Mouse (Mus musculus): ENCODE measurements around the gene Gm5965.
"Not testable (repeated sequence)": the region's sequence is repeated elsewhere in the genome, so short reads cannot be mapped to it uniquely, and the experiment has no call there.

Gene Gm5965

DNA sequence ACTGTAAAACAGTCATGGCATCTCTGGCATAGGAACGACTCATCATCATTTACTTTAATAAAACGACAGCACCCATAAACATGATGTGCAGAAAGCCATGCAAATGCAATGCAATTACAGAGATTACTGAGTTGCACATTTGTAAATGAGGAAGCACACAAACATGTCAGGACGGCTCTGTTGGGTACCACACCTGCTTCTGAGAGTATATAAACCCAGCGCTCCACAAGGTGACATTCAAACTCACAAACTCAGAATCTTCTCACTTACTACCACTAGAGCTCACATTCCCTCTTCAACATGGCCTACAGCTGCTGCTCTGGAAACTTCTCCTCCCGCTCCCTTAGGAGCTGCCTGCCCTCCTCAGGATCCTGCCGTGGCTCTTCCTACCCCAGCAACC is at the start of gene Gm5965:
Gene Gm5965 (plus strand): TSS at position 301 of the 400 bp plus-strand sequence.
- no peak for DNase-seq

DNA sequence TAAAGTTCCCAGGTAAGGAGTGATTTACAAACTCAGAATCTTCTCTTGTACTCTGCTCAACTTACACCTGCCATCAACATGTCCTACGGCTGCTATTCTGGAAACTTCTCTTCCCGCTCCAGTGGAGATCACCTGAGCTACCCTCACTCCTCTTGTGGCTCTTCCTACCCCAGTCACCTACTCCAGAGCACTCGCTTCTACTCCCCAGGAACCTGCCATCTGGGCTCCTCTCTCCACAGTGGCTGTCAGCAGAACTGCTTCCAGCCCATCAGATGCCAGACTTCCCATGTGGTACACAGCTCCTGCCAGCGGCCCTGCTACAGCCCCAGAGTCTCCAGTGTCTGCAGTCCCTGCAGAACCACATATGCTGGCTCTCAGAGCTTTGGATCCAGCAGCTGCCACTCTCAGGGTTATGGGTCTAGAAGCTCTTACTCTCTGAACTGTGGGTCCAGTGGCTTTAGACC is 48.9 kb upstream of the Gm5965 start, which contains the start of gene Krtap13-1:
Gene Krtap13-1 (plus strand): TSS at position 51 of the 464 bp plus-strand sequence.
- no peak for DNase-seq

DNA sequence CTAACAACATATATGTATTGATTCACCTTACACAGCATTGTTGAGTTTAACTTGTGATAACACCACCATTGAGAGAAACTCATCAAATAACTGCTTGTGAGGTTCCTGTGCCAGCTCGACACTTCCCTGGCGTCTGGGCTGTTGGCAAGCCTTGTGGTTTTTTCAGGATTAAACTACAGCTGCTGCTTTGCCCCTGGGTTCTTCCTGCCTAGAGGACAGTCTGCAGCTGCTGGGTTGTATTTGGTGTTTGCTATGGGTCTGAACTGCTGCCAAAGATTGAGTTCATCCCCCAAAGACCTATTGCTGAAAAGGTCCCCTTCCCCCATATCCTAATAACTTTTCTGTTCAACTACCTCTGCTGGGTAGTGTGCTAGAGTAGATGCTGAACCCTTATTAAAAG is 42.3 kb upstream of the Gm5965 start:
- no peak for DNase-seq

DNA sequence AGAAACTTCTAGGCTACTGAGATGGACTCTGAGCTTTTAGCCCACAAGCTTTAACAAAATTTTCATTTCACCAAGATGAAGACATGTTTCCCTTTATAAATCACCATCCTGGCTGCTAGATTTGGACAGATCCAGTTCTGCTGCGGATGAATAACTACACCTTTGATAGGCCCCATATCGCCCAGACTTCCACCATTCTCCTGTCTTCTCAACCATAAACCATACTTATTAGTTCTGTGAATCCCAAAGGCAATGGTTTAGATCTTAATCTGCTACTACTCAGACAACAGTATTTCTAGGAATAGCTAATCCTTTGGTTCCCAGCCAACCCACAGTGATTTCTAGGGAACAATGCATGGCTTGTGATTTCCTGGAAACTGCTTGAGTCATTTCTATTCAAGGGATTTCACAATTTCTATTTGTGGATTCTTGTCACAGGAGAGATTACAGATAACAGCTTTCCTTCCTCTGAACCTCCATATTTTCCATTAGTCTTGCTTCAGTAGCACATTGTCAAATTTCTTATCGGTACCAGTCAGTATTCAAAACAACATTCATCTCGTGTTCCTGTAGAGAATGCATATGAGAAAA is 32.9 kb upstream of the Gm5965 start:
- no peak for DNase-seq

DNA sequence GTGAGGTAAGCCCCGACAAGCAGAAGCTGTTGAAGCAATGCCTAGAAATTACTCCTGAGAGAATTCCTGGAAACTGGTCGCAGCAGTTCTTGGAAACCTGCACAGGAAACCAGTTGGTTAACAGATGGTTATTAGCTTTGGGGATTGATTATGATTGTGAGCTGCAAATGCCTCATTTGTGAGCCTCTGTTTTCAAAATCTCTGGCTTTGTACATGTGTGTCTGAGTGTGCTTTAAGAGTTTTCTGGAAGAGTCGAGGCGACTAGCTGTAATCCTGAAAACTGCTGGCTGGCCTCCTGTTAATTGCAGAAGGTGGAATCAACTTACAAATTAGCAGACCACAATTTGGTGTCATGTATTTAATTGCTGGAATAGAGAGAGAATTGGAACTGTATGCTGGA is 29.8 kb upstream of the Gm5965 start:
- no peak for DNase-seq

DNA sequence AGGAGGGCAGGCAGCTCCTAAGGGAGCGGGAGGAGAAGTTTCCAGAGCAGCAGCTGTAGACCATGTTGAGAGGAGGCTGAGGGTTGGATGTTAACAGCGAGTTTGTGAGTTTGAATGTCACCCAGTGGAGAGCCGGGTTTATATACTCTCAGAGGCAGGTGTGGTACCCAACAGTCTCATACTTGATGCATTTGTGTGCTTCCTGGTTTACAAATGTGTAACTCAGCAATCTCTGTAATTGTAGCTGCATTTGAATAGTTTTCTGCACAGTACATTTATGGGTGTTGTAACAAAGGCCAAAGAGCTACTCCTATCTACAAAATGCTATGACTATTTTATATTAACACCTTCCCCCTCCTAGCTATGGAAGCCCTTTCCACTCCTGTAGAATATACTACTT is 26.2 kb upstream of the Gm5965 start, which contains the start of gene Krtap13:
Gene Krtap13 (minus strand): TSS at position 101 of the 400 bp plus-strand sequence.
- not testable (repeated sequence) for DNase-seq

DNA sequence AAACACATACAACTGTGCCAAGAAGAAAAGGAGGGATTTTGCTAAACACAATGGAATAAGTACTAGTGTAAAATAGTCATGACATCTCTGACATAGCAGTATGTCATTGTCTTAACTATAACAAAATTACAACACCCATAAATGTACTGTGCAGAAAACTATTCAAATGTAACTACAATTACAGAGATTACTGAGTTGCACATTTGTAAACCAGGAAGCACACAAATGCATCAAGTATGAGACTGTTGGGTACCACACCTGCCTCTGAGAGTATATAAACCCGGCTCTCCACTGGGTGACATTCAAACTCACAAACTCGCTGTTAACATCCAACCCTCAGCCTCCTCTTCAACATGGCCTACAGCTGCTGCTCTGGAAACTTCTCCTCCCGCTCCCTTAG is 19.1 kb upstream of the Gm5965 start, which contains the start of gene 2310034C09Rik:
Gene 2310034C09Rik (plus strand): TSS at position 301 of the 400 bp plus-strand sequence.
- DNase-seq = not testable (repeated sequence)

DNA sequence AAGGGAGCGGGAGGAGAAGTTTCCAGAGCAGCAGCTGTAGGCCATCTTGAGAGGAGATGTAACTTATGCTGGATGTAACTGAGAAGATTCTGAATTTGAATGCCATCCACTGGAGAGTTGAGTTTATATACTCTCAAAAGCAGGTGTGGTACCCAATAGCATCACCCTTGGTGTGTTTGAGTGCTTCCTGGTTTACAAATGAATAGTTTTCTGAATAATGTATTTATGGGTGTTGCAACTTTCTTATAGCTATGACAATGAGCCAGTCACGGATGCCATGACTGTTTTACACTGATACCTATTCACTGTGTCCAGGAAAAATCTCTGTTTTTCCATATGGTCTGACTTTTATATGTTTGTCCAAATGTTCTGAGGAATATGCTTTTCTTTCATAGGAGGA is 3.6 kb upstream of the Gm5965 start, which contains the start of gene 2310057N15Rik:
Gene 2310057N15Rik (minus strand): TSS at position 101 of the 400 bp plus-strand sequence.
- DNase-seq = no peak

DNA sequence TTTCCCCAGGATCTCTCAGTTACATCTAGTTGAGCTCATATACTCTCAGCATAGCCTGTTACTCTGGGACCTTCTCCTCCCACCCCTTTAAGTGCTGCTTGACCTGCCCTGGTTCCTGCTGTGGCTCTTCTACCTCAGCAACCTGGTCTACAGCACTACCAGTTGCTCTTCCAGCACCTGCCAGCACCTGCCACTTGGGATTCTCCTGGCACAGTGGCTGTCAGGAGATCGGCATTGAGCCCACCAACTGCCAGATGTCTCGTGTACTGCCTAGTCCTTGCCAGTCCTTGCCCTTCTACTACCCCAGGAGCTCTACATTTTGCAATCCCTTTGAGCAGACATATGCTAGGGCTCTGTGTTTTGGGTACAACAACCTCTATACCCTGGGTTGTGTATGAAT is 9.1 kb downstream of the Gm5965 start:
- no peak for DNase-seq

DNA sequence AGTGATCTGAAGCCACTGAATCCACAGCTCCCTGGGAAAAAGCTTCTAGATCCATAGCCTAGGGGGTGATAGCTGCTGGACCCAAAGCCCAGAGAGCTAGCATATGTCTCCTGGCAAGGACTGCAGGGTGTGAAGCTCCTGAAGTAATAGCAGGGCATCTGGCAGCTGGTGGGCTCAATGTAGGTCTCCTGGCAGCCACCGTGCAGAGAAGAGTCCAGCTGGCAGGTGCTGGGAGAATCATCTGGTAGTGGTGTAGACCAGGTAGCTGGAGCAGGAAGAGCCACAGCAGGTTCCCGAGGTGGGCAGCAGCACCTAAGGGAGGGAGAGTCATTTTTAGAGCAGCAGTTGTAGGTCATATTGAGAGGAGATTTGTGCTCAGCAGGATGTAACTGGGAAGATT is 34.1 kb downstream of the Gm5965 start, which contains the start of gene Gm20741:
Gene Gm20741 (minus strand): TSS at position 394 of the 400 bp plus-strand sequence.
- no peak for DNase-seq

DNA sequence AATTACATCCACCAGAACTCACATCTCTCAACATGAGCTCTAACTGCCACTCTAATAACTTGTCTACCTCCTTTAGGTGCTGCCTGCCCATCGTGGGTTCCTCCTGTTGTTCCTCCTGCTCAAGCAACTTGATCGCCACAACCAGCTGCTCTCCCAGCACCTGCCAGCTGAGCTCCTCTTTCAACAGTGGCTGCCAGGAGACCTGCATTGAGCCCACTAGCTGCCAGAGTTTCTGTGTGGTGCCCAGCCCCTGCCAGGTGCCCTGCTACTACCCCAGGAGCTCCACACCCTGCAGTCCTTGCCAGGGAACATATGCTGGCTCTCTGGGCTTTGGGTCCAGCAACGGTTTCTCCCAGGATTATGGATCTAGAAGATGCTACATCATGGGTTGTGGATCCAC is 42.4 kb downstream of the Gm5965 start, which contains the start of gene Krtap15:
Gene Krtap15 (plus strand): TSS at position 150 of the 400 bp plus-strand sequence.
- no peak for DNase-seq

DNA sequence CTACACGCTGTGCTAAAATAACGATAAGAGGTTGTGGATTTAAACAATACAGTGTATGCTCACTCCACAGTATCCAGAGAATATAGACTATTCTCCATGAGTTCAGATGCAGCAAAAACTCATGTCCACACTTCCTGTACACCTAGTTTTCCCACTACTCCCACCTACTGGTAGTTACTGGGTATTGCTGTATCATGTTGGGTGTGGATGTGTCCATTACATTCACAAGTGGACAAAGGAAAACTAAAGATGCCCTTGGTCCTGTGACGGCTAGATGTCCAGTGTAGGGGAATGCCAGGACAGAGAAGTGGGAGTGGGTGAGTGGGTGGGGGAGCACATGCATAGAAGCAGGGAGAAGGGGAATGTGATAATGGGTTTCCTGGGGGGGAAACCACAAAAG is 46.0 kb downstream of the Gm5965 start:
- peak; percentile 11 for DNase-seq

DNA sequence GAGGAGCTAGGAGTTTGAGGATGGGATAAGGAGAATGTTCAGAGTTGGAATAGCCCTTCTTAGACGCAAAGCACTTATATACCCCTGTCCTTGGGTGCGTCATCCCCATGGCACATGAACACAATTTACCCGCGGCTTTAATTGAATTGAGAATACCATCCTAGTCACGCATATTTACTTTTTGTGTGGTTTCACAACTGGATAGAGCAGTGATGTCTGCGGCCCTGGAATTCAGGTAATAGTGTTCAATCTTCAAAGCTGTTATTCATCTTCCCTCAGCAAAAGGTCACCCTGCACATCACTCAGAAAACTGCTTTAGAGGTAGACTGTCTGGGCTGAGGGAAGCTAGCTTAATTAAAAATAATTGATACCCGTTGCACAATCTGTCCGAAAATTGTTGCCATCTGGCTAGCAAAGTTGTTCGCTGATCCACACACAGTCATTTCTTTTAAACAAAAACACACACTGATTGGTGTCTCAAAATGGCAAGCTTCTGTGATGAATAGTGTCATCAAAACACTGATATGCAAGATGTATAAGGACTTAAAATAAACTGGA is 48.5 kb downstream of the Gm5965 start, which contains the start of gene Krtap14:
Gene Krtap14 (minus strand): TSS at position 51 of the 558 bp plus-strand sequence.
- no peak for DNase-seq

DNA sequence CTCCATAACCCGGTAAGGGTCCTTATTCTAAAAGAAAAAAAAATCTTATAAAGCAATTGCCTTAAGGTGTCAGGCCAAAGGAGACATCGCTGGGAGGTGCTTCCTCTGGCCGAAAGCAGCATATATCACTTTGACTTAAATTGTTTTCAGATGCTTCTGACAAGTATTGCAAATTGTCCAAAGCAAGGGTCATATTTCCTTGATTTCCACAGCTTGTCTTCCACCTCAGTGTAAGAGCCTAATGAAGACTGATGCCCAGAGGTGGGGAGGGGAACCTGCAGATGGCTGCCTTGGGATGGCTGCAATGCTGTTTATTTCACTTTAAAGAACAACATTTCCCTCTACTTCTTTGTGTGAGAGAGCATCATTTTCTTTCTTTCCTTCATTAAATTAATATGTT is 49.3 kb downstream of the Gm5965 start:
- DNase-seq = no peak
